Mouse (Mus musculus): ENCODE measurements around the gene Trpm3. TPM values are rescaled to one million over a fixed set of nuclear protein-coding genes. Genes with fewer than 3 reads are reported as not detected.

The Trpm3 gene
- polyA plus RNA-seq, 1 experiment from 2014 or later = 39.8 TPM

GRCm38 (mm10) chr19:22637786-22638185 is 498.9 kb downstream of the Trpm3 start:
- Histone ChIP-seq H3K36me3 (ENCODE audit: control insufficient read depth, insufficient read depth, low read length) (no peaks in the 10 kb centered on the region), H3K4me2 (ENCODE audit: low read length) (no peak overlapping the region), H3K4me3 (ENCODE audit: low read length) (no peak overlapping the region), H3K4me1 (ENCODE audit: control insufficient read depth, insufficient read depth, low read depth, low read length) (no peaks in the 10 kb centered on the region), H3K27me3 (replicated peaks; ENCODE audit: control insufficient read depth, insufficient read depth, low read length) (no peaks in the 10 kb centered on the region), H3K9ac (ENCODE audit: low read depth, low read length) (no peak overlapping the region), H3K9me3 (ENCODE audit: control insufficient read depth, low read length) (no peaks in the 10 kb centered on the region), H3K27ac (ENCODE audit: low read depth, low read length) (no peak overlapping the region)
- WGBS = 94% methylated on average over 2 of the region's 2 CpGs
- no peak for ATAC-seq

GRCm38 (mm10) chr19:22638394-22638954 is 499.6 kb downstream of the Trpm3 start:
- H3K4me3 ChIP-seq (ENCODE audit: low read length) = no peak overlapping the region
- no peak overlapping the region for H3K4me2 ChIP-seq (ENCODE audit: low read length)
- H3K27ac ChIP-seq (ENCODE audit: low read depth, low read length) = no peak overlapping the region
- H3K4me1 ChIP-seq (ENCODE audit: control insufficient read depth, insufficient read depth, low read depth, low read length) = no peaks in the 10 kb centered on the region
- ATAC-seq = no peak
- no peaks in the 10 kb centered on the region for H3K36me3 ChIP-seq (ENCODE audit: control insufficient read depth, insufficient read depth, low read length)
- no peak overlapping the region for H3K9ac ChIP-seq (ENCODE audit: low read depth, low read length)
- H3K27me3 ChIP-seq (replicated peaks; ENCODE audit: control insufficient read depth, insufficient read depth, low read length) = no peaks in the 10 kb centered on the region
- WGBS = 80% methylated on average over 3 of the region's 3 CpGs
- no peaks in the 10 kb centered on the region for H3K9me3 ChIP-seq (ENCODE audit: control insufficient read depth, low read length)

GRCm38 (mm10) chr19:22642124-22642523 is 503.3 kb downstream of the Trpm3 start:
- no peak for ATAC-seq
- no peaks in the 10 kb centered on the region for H3K4me1 ChIP-seq (ENCODE audit: control insufficient read depth, insufficient read depth, low read depth, low read length)
- H3K9me3 ChIP-seq (ENCODE audit: control insufficient read depth, low read length) = no peaks in the 10 kb centered on the region
- H3K4me3 ChIP-seq (ENCODE audit: low read length) = no peak overlapping the region
- H3K27me3 ChIP-seq (replicated peaks; ENCODE audit: control insufficient read depth, insufficient read depth, low read length) = no peaks in the 10 kb centered on the region
- H3K9ac ChIP-seq (ENCODE audit: low read depth, low read length) = no peak overlapping the region
- no peak overlapping the region for H3K27ac ChIP-seq (ENCODE audit: low read depth, low read length)
- H3K4me2 ChIP-seq (ENCODE audit: low read length) = no peak overlapping the region
- H3K36me3 ChIP-seq (ENCODE audit: control insufficient read depth, insufficient read depth, low read length) = no peaks in the 10 kb centered on the region
- WGBS = 24% methylated on average over 2 of the region's 2 CpGs

- ATAC-seq = peak; percentile 49; the same call in 1 of the 2 replicates
- 33% methylated on average over 14 of the region's 14 CpGs for WGBS
Observed at GRCm38 (mm10) chr19:22656466-22657215, 517.8 kb downstream of the Trpm3 start.

GRCm38 (mm10) chr19:22657251-22657650 is 518.4 kb downstream of the Trpm3 start:
- H3K9ac ChIP-seq (ENCODE audit: low read depth, low read length) = no peak overlapping the region

More at GRCm38 (mm10) chr19:22656466-22657215, 517.8 kb downstream of the Trpm3 start:
- no peak overlapping the region for H3K9ac ChIP-seq (ENCODE audit: low read depth, low read length)
- no peaks in the 10 kb centered on the region for H3K36me3 ChIP-seq (ENCODE audit: control insufficient read depth, insufficient read depth, low read length)
- H3K27me3 ChIP-seq (replicated peaks; ENCODE audit: control insufficient read depth, insufficient read depth, low read length) = no peaks in the 10 kb centered on the region
- peak overlapping the region; percentile 32; the same call in 1 of the 2 replicates for H3K4me2 ChIP-seq (ENCODE audit: low read length)
- H3K4me1 ChIP-seq (ENCODE audit: control insufficient read depth, insufficient read depth, low read depth, low read length) = peaks cover 9% of the 10 kb centered on the region
- H3K4me3 ChIP-seq (ENCODE audit: low read length) = no peak overlapping the region
- no peaks in the 10 kb centered on the region for H3K9me3 ChIP-seq (ENCODE audit: control insufficient read depth, low read length)
- peak overlapping the region; percentile 45 for H3K27ac ChIP-seq (ENCODE audit: low read depth, low read length)

GRCm38 (mm10) chr19:22665401-22665800 is 526.6 kb downstream of the Trpm3 start:
- H3K27me3 ChIP-seq (replicated peaks; ENCODE audit: control insufficient read depth, insufficient read depth, low read length) = no peaks in the 10 kb centered on the region
- H3K4me2 ChIP-seq (ENCODE audit: low read length) = no peak overlapping the region
- H3K9ac ChIP-seq (ENCODE audit: low read depth, low read length) = no peak overlapping the region
- no peaks in the 10 kb centered on the region for H3K9me3 ChIP-seq (ENCODE audit: control insufficient read depth, low read length)
- no peak overlapping the region for H3K27ac ChIP-seq (ENCODE audit: low read depth, low read length)
- H3K4me3 ChIP-seq (ENCODE audit: low read length) = no peak overlapping the region
- ATAC-seq = no peak
- no peaks in the 10 kb centered on the region for H3K36me3 ChIP-seq (ENCODE audit: control insufficient read depth, insufficient read depth, low read length)
- no peaks in the 10 kb centered on the region; the same call in 1 of the 2 replicates for H3K4me1 ChIP-seq (ENCODE audit: control insufficient read depth, insufficient read depth, low read depth, low read length)
- WGBS = 84% methylated on average over 4 of the region's 4 CpGs

More at GRCm38 (mm10) chr19:22657251-22657650, 518.4 kb downstream of the Trpm3 start:
- no peaks in the 10 kb centered on the region for H3K36me3 ChIP-seq (ENCODE audit: control insufficient read depth, insufficient read depth, low read length)
- no peaks in the 10 kb centered on the region for H3K9me3 ChIP-seq (ENCODE audit: control insufficient read depth, low read length)
- 23% methylated on average over 4 of the region's 4 CpGs for WGBS
- peaks cover 9% of the 10 kb centered on the region for H3K4me1 ChIP-seq (ENCODE audit: control insufficient read depth, insufficient read depth, low read depth, low read length)
- peak overlapping the region; percentile 45; the same call in 1 of the 2 replicates for H3K27ac ChIP-seq (ENCODE audit: low read depth, low read length)
- no peaks in the 10 kb centered on the region for H3K27me3 ChIP-seq (replicated peaks; ENCODE audit: control insufficient read depth, insufficient read depth, low read length)
- ATAC-seq = peak; percentile 63
- H3K4me2 ChIP-seq (ENCODE audit: low read length) = no peak overlapping the region; the same call in 1 of the 2 replicates
- no peak overlapping the region for H3K4me3 ChIP-seq (ENCODE audit: low read length)

GRCm38 (mm10) chr19:22670222-22670621 is 531.4 kb downstream of the Trpm3 start:
- H3K27me3 ChIP-seq (replicated peaks; ENCODE audit: control insufficient read depth, insufficient read depth, low read length) = no peaks in the 10 kb centered on the region
- H3K4me2 ChIP-seq (ENCODE audit: low read length) = no peak overlapping the region
- no peak overlapping the region for H3K4me3 ChIP-seq (ENCODE audit: low read length)
- no peak overlapping the region for H3K27ac ChIP-seq (ENCODE audit: low read depth, low read length)
- peak; percentile 61; the same call in 1 of the 2 replicates for ATAC-seq
- WGBS = 73% methylated on average over 8 of the region's 8 CpGs
- no peaks in the 10 kb centered on the region for H3K9me3 ChIP-seq (ENCODE audit: control insufficient read depth, low read length)
- H3K4me1 ChIP-seq (ENCODE audit: control insufficient read depth, insufficient read depth, low read depth, low read length) = no peaks in the 10 kb centered on the region; the same call in 1 of the 2 replicates
- H3K9ac ChIP-seq (ENCODE audit: low read depth, low read length) = no peak overlapping the region
- no peaks in the 10 kb centered on the region for H3K36me3 ChIP-seq (ENCODE audit: control insufficient read depth, insufficient read depth, low read length)

GRCm38 (mm10) chr19:22672892-22673291 is 534.0 kb downstream of the Trpm3 start:
- Histone ChIP-seq H3K9ac (ENCODE audit: low read depth, low read length) (no peak overlapping the region), H3K4me3 (ENCODE audit: low read length) (no peak overlapping the region), H3K9me3 (ENCODE audit: control insufficient read depth, low read length) (no peaks in the 10 kb centered on the region), H3K4me1 (ENCODE audit: control insufficient read depth, insufficient read depth, low read depth, low read length) (no peaks in the 10 kb centered on the region; the same call in 1 of the 2 replicates), H3K27me3 (replicated peaks; ENCODE audit: control insufficient read depth, insufficient read depth, low read length) (no peaks in the 10 kb centered on the region), H3K27ac (ENCODE audit: low read depth, low read length) (no peak overlapping the region), H3K36me3 (ENCODE audit: control insufficient read depth, insufficient read depth, low read length) (no peaks in the 10 kb centered on the region), H3K4me2 (ENCODE audit: low read length) (no peak overlapping the region)
- no peak for ATAC-seq
- 98% methylated on average over 3 of the region's 3 CpGs for WGBS

- WGBS = 66% methylated on average over 4 of the region's 4 CpGs
- no peak for ATAC-seq
- H3K9me3 ChIP-seq (ENCODE audit: control insufficient read depth, low read length) = no peaks in the 10 kb centered on the region
Observed at GRCm38 (mm10) chr19:22676206-22676605, 537.4 kb downstream of the Trpm3 start.

More at GRCm38 (mm10) chr19:22676206-22676605, 537.4 kb downstream of the Trpm3 start:
- Histone ChIP-seq H3K9ac (ENCODE audit: low read depth, low read length) (no peak overlapping the region), H3K36me3 (ENCODE audit: control insufficient read depth, insufficient read depth, low read length) (no peaks in the 10 kb centered on the region), H3K4me3 (ENCODE audit: low read length) (no peak overlapping the region), H3K4me2 (ENCODE audit: low read length) (no peak overlapping the region), H3K4me1 (ENCODE audit: control insufficient read depth, insufficient read depth, low read depth, low read length) (no peaks in the 10 kb centered on the region), H3K27me3 (replicated peaks; ENCODE audit: control insufficient read depth, insufficient read depth, low read length) (no peaks in the 10 kb centered on the region), H3K27ac (ENCODE audit: low read depth, low read length) (no peak overlapping the region)
